Mouse (Mus musculus) erythroblast, embryonic 14.5 days (primary cell): ENCODE measurements around the gene Grm8.

ENCODE experiments used
- GATA1 ChIP-seq: IDR thresholded peaks from 2 replicates; pipeline ENCODE4 v1.6.1; 2012; ENCODE audit warnings: low read length, inconsistent platforms, mixed read lengths
- TAL1 ChIP-seq: IDR thresholded peaks from 3 replicates; pipeline ENCODE4 v1.6.1; 2012; ENCODE audit warnings: low read length, inconsistent platforms, mixed read lengths

- TF ChIP-seq GATA1 (no peak), TAL1 (no peak)
Measured at GRCm38 (mm10) chr6:27408473-27408872, 726.5 kb downstream of the Grm8 start.
